Mouse (Mus musculus) cerebellum, adult 9-10 months (tissue): Measurements from ENCODE around the gene Asnsd1.
"Not testable (repeated sequence)": the region's sequence is repeated elsewhere in the genome, so short reads cannot be mapped to it uniquely, and the experiment has no call there.

ENCODE experiments used
- DNase-seq: peaks from one replicate; pipeline ENCODE4 v3.0.0; 2022

The Asnsd1 gene

DNA sequence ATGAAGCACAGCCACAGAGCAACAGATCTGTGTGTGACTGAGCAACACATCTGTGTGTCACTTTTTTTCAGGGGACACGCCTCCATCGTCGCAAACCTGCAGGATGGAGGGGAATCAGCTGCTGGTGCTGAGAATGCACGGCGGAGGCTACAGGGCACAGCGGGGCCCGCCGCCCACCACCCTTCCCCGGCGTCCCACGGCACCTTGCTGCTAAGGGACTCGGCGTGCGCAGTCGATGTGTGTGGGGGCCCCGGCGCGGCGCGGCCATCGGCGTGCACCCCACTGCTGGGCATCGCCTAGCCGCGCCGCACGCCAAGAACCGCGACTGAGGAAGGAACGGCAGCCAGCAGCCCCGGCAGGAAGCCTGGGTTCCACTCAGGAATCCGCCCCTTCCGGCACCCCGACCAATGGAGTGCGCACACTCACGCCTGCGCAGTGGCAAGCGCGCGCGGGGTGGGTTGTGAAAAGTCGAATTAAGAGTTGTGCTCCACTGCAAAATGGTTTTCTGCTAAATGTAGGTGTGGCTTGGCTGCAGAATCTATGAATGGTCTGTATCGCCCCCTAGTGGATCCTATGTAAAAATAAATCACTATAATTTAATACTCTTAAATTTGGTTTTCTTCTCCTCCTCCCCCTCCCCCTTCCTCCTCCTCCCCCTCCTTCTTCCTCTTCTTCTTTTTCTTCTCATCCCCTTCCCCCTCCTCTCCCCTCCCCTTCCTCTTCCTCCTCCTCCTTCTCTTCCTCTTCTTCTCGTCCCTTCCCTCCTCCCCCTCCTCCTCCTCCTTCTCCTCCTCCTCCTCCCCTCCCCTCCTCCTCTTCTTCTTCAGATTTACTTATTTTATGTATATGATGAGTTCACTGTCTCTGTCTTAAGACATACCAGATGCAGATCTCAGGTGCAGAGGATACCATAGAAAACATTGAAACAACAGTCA, at the start of gene Asnsd1, which contains the start of the genes Asdurf and Gm28551:
TSS of gene Asnsd1 (minus strand) at position 426 of the 935 bp plus-strand sequence.
TSS of gene Asdurf (minus strand) at position 293 of the 935 bp plus-strand sequence.
TSS of gene Gm28551 (minus strand) at position 341 of the 935 bp plus-strand sequence.
- DNase-seq = peak; percentile 97

DNA sequence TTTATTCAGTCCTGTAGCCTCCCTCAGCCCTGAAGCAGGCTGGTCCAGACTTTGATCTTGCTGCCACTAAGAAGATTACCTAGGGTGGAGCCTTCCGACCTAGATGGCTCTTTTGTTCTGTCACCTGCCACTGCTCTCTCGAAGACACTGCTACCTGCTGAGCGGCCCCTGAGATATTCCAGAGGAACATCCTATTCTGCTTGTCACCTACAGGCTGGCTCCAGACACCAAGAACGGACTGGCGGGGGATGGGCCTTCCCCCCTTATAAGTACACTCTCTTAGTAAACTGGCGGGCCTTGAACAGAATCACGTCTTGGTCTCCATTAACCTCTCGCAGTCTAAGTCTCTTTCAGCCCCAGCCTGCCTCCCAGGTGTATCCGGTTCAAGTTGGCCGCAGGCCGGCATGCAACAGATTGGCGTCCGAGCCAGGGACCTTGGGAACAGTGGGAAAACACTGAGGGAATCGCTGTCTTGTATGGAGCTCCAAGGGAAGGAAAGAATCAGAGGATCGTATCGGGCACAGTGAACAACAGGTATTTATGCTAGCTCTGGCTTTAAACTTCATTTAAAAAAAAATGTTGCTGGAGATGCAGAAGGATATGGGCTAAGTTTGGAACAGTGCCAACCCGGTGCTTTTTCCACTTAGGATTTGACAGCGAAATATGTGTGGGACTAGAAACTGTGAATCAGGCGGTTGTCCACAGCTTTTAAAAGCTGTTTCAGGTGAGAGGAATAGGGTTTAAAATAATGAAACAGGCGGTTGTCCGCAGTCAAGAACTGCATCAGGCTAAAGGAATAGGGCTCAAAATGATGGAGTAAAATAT, 41.6 kb upstream of the Asnsd1 start:
- not testable (repeated sequence) for DNase-seq

DNA sequence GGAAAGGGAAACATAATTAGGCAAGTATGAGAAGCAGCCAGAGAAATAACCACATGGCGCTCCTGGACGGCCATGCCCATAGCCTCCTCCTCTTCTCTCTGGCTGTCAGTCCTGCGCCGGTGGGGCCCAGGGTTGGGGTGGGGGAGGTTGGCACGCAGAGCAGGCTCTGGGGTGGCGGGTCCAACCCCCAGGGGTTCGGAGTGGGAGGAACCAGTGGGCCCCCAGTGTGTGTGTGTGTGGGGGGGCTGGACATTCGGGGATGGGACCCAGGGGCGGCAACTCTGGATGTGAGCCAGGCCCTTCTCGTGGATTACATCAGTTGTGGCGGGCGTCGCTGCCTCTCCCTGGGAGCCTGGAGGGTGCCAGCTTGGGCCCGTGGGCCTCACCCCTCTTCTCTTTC, 36.2 kb upstream of the Asnsd1 start:
- DNase-seq = no peak

DNA sequence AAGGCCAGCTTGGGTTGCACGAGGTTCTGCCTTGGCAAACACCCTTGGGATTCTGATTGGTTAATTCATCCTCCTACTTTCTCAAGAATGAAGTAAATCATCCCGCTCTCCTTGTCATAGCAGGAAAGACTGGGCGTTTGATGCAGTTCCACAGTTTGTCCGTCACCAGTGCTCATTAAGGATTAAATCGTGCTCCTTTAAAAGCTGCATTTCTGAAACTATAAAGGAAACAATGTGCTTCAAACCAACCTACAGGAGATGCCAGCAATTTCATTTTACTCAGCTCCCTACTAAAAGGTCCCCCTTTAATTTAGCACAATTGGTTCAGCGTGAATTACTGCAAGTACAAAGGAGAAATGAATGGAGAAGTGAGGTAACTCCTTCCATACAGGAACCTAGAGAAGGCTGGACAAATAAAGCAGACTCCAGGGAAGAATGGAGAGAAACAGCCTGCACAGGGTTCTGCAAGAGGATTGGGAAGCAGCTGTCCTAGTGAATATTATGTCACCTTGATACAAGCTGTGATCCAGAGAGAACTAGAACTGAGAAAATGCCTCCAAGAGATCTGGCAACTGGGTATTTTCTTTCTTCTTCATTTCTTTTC, 31.6 kb upstream of the Asnsd1 start:
- DNase-seq = no peak

DNA sequence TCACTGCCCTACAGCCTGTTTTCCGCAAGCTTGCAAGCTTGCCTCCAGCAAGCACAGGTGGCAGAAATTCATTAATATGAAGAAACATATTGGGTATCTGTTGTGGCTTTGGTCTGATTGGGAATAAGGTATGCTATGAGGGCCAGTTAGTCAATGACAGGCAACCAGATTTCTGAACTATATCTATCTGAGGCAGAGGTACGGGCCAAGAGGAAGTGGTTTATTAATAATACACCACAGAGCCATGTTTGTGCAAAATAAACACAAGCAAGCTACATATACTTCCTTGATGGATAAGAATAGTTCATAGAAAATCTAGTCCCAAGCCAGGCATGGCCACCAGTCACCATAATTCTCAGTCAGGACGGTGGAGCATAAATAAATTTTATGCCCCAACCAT, 25.2 kb upstream of the Asnsd1 start:
- no peak for DNase-seq

DNA sequence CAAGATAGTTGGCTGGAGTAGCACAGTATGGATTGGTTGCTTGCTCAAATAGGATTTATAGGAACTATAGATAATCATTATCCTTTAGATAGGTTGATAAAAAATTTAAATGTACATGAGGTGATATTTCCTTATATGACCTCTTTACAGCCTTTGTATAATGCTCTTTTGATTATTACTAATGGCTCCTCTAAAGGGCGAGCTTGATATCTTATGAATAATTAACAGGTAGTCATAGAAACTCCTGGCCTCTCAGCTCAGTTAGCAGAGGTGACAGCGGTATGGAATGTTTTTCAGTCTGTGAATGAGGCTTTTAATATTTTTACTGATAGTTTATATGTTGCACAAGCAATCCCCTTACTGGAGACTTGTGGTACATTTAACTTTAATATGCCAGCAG, 23.4 kb upstream of the Asnsd1 start:
- DNase-seq = not testable (repeated sequence)

DNA sequence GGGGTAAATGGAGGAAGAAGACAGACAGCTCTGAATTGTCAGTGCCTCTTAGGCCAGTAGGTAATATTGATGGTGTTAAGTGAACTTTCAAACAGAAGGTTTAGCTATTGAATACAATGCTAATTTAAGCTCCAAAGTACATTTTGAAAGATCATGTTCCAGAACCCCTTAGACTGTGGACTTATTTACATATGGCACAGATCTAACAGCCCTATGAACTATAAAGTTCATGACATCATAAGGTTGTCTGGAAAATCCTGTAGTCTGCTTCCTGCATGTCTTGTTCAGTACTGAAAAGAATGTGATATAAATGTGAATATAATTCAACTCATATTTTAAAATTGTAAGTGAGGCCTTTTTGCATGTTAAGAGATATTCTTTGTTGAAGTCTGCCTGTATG, 6.4 kb upstream of the Asnsd1 start:
- no peak for DNase-seq

DNA sequence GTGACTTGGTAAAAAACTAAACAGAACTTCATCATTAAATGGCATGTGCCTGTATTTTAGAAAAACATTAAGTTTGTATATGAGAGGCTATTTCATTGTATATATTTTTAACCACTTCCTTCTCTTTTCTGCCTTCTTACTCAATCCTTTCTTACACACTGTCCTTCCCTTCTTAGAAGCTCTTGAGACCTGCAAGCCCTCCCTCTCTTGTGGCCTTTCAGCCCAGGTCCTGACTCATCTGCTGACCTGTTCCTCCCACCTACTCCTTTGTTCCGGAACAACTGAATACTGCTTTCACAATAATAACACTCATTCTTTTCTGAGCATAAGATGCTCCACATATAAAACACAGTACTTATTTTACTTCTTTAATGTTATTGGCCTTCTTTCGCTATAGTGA, 11.5 kb downstream of the Asnsd1 start:
- DNase-seq = no peak

DNA sequence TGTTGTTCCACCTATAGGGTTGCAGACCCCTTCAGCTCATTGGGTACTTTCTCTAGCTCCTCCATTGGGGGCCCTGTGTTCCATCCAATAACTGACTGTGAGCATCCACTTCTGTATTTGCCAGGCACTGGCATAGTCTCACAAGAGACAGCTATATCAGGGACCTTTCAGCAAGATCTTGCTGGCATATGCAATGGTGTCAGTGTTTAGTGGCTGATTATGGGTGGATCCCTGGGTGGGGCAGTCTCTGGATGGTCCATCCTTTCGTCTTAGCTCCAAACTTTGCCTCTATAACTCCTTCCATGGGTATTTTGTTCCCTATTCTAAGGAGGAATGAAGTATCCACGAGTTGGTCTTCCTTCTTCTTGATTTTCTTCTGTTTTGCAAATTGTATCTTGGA, 15.1 kb downstream of the Asnsd1 start:
- not testable (repeated sequence) for DNase-seq

DNA sequence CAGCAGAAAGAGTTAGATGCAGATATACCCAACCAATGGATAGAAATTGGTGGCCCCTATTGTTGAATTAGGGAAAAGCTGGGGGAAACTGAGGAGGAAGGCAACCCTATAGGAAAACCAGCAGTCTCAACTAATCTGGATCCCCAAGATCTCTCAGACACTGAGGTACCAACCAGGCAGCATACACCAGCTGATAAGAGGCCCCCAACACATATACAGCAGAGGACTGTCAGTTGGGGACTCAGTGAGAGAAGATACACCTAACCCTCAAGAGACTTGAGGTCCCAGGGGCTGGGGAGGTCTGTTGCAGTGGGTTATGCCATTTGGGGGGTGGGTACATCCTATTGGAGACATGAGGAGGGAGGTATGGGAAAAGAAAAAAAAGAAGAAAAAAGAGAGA, 17.1 kb downstream of the Asnsd1 start:
- DNase-seq = no peak

DNA sequence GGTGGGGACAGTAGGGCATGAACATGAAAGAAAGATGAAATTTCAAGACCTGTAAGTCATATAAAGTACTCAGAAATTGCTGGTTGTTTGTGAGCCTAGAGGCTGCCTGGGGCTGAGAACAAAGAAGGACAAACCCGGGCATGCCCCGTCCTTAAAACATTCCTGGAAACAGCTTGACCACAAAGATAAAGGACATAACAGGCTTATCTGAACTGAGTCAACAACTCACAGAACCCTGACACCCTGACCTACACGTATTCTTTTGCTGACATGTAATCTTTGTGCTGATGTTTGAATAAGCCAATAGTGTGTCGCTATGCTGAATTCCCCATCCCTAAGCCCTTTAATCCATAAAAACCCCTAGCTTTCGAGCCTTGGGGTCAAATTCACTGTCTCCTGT, 19.0 kb downstream of the Asnsd1 start:
- DNase-seq = not testable (repeated sequence)

DNA sequence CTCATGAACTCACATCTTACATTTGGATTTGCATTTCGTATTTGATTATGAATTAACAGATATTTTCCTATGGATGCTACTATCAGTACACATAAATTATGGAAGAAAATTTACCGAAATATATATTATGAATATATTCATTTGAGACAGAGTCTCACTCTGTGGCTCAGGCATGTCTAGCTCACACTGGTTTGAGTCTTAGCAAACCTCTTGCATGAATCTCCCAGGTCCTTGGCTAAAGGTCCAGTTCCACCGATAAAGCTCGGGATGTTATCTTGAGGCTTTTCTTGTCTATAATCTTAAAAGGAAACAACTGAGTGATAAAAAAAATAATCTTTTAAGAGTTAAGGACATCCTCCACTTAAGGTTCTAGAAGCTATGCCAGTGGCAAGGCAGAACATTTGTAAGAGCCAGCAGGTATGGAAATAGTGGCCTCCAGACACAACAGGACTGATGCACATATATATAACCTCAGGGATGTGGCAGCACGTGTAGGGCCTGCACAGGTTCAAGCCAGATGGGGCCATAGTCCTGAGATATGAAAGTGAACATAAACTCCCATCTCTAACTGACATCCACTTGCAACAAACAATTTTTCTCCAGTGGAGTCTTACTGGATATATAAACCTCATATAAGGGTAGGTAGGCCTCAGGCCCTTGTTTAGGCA, 27.6 kb downstream of the Asnsd1 start:
- DNase-seq = no peak

DNA sequence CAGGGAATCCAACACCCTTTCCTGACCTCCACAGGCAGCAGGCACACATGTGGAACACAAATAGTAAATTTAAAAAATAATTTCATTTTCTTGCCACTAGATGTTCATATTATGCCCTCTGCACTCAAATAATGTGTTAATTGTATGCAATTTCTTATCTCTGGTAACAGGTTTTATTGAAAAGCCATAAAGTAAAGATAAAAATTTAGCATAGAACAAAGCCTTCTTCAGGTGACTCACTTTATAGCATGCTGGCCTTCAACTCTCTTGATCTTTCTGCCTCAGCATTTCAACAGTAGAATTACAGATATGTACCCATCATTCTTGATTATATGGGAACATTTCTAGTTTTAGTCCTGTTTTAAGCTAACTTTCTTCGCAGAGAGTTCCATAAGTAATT, 28.3 kb downstream of the Asnsd1 start:
- no peak for DNase-seq

DNA sequence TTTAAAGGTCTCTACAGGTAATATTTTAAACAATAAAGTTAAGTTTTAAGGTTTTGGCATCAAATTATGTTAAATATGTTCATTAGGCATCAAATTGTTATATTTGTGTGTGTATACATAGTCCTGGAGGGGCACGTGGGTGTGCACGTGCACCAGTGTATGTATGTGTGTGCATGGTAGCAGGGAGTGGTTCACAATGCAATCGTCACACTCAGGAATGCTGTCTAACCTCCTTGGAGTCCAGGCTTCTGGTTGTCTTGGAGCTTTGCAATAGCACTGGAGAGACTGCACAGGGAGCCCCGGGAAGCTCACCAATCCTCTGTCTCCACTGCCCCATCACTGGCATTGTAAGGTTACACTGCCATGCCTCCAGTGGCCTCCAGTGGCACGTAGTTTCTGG, 29.3 kb downstream of the Asnsd1 start:
- DNase-seq = no peak

DNA sequence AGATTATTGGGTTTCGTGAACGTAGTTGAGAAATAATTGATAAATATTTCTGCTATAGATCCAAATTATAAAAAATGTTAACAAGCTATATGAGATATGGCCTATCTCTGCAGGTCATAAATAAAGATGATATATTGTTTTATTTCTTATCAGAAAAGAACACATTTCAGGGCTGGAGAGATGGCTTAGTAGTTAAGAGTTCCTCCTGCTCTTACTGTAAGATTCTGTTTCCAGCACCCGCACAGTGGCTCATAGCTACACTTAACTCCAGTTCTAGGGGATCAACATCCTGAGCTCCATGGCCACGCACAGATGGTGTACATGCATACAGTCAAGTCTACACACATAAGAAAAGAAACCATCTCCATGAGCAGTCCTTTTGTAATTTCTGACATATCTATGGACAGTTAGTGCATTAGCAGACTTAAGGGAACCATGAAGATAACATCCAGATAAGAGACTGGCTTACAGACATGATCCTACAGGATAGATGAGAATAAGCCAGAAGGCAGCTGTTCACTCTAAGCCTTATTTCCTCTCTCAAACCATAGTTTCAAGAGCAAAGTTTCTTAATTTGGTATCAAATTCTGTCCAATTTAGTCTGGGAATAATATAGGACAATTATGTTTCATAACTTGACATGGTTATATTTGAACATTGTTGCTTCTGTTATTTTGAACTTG, 30.7 kb downstream of the Asnsd1 start:
- DNase-seq = no peak

DNA sequence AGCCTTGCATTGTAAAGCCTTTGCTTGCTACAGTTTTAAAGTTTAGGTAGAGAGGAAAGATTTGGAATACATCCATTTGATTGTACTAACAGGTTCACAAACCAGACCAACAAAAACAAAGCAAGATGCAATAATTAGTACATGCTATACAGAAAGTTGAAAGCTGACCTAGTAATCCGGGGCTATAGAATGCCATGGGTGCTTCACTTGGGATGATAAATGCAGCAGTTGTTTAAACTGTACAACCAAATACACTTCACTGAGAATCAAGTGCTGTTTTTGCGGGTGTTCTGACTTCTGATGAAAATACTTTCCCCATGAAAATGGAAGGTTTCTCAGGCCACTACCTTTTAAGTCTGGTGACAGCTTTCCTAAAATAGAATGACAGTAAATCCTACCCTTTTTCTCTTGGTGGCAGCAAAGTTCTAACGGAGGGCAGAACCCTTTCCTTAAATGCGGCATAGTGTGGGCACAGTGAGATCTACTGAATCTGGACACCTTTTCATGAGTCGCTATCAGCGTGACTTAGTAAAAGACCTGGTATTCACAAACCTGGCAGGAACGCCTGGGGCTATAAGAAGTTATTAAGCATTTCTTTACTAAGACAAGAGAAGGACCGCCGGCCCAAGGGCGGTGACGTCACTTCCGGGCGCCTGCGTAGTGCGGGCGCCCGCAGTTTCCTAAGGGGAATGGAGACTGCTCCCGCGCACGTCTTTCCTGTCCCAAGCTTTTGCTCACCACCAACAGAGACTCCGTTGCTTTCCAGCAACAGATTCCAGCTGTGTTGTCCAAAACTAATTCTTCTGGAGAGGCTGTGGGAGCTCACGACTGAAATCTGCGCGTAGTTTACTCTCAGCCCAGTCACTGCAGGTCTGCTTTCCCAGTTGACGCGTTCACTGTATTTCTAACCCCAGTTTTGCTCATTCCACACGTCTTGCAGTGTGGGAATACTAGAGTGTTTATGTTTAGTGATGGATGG, 39.3 kb downstream of the Asnsd1 start, which contains the start of gene Osgepl1:
TSS of gene Osgepl1 (plus strand) at position 636 of the 979 bp plus-strand sequence.
- DNase-seq = peak; percentile 86

DNA sequence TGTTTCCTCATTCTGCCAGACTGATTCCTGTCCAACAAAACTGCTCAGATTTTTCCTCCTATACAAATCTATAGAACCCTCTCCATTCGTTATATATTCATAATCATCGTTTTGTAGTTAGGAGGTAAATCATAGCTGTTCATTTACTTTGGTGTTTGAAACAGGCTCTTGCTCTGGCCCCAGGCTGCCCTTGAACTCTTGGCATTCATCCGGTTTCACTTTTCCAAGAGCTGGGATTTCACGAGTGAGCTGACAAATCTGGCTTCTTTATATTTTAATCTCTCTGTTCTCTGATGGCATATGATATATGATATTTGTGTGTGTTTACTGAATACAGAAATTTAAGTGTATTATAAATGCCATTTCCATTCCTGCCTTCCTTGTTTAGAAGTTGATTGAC, 52.0 kb downstream of the Asnsd1 start:
- DNase-seq = no peak

DNA sequence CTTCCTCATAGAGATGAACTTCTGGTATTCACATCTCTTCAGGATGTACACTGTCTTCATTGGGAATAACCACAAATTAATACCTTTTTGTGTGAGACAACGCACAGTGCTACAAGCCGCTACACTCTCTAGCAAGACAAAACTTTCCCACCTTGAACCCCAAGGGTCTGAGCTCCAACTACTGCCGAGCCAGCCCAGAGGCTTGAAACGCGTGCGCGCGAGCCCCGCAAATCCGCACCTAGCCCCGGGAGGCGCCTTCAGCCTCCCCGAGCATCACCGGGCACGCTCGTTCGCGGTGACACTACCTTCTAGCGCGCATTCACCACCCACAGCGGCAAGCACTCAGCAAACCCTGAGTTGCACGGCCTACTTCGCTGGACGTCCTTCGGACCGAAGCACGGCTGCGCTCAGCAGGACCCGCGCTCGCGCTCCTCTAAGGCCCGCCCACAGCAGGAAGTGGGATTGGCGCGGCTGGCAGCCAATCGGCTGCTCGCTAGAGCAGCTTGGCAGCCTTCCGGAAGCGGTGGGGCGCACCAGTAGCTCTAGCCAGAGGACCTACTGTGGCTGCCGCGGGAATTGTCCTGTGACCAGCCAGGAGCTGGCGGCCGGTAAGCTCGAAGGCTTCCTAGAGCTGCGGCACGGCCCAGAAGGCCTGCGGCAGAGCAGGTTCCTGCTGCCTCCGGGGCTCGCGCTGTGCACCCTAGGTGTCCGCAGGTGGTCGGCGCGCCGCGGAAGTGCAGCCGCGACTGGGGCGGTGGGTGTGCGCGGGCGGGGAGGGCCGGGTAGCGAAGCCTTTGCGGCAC, 55.8 kb downstream of the Asnsd1 start, which contains the start of the genes Pms1, Ormdl1 and Gm28778:
TSS of gene Pms1 (minus strand) at position 438 of the 803 bp plus-strand sequence.
TSS of gene Ormdl1 (plus strand) at position 515 of the 803 bp plus-strand sequence.
TSS of gene Gm28778 (plus strand) at position 531 of the 803 bp plus-strand sequence.
- peak; percentile 96 for DNase-seq
